Mouse (Mus musculus) cerebellum, adult 9-11 months (tissue): ENCODE results near the gene Ccdc177.

Source experiments
- DNase-seq: peaks from one replicate; pipeline ENCODE4 v3.0.0; 2022

Gene Ccdc177

DNA sequence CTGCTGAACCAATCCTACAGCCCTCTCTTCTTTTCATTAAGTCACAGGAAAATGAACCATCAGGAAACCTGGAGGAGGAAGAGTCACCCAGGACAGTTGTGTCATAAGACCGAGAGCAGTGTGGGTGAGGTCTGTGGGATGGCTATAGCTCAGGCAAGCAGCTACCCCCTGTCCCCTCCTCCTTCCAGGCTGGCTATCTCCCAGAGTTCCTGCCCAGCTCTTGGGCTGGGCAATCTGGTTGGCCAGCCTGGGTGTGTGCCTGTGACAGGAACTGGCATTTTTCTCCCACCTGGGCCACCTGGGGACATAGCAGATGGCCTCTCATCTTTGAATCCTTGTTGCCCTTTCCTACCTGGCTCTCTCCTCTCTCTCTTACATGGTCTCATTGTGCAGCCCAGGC lies 23.4 kb upstream of the Ccdc177 start:
- peak; percentile 97 for DNase-seq

DNA sequence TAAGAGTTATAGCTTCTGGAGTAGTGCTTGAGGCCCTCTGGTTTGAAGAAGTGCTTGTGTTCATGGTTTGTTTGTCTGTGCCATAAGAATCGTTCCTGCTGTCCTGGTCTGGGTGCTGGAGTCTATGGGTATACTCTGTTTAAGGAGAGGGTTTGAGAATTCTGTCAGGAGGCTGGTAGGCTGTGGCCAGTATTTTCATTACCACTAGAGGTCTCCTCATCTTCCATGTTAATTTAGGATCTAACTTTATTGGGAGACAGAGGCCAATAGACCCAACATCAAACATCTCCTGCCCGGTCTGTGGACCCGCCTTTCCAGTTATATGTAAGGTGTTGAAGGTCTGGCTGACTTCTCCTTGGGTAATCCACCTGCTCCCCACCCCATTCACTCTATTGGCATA lies 22.4 kb upstream of the Ccdc177 start:
- peak; percentile 49 for DNase-seq

DNA sequence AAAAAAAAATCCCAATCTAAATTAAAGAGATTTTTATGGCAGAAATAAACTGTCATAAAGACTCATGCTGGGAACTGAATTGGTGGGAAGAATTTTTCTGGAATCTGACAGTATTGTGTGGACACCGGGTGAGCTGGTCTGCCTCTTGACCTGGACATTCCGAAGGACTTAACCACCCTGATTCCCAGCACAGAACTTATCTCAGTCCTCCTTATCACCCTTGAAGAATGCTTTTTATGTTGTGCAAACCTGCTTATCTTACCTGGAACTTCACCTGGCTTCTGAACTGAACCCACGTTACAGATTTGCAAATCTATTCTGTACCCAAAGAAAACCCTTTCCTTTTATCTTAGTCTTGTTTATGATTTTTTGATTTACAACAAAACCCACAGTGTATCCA lies 21.7 kb upstream of the Ccdc177 start:
- no peak for DNase-seq

- no peak for DNase-seq
These were observed 19.3 kb upstream of the Ccdc177 start for GRCm38 (mm10) chr12:80779760-80780159.

DNA sequence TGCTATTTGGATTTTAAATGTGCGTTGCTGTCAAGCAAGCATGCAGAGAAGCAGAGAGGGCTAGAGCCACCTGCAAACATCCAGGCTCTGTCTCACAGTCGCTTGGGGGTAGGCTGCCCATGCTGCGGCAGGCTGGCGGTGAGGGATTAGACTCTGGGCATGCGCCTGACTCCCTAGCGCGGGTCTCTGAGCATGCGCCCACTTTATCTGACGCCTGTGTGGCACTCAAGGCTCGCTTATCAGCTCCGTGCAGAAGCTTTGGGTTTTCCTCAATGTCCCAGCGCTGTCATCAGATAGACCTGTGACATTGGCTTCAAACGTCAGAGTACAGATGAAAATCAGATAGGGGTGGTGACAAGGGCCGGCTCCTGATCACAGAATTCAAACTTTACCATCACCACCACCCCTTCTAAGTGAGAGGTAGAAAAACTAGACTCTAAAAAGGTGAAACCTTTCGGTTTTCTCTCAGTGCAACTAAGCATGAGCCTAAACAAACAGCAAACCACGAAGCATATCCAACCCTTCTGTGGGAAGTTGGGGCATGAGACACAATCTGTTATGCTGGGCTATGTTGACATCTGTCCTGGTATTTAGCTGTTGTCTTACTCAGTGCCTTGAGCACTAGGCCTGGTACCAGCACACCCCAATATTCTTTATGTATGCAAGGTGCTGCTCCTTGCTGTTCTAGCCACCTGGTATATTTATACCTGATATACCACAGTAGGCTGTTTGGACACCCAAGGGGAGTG lies 17.9 kb upstream of the Ccdc177 start:
- DNase-seq, result no peak

GRCm38 (mm10) chr12:80776046-80776634 lies 15.7 kb upstream of the Ccdc177 start:
- no peak for DNase-seq

- DNase-seq, result no peak
These were observed 14.3 kb upstream of the Ccdc177 start for GRCm38 (mm10) chr12:80774786-80775185.

GRCm38 (mm10) chr12:80769697-80770096 lies 9.2 kb upstream of the Ccdc177 start:
- DNase-seq, result peak; percentile 74

DNA sequence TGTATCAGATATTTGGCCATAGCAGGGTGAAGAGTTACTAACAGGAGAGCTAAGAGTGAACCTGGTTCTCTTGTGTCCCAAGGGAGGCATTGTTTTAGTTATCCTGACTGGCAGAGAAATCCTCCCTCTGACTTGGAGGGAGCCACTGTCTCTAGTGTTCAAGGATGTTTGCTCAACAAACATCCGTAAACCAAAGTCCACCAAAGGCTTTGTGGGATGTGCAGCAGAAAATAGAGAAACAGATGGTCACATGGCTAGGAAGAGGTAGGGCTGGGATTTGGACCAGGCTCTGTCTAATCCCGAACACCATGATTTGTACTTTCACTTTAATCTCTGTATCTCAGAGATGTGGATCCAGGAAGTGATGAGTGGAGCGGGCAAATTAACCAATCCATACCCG lies 3.6 kb upstream of the Ccdc177 start:
- DNase-seq, result no peak

DNA sequence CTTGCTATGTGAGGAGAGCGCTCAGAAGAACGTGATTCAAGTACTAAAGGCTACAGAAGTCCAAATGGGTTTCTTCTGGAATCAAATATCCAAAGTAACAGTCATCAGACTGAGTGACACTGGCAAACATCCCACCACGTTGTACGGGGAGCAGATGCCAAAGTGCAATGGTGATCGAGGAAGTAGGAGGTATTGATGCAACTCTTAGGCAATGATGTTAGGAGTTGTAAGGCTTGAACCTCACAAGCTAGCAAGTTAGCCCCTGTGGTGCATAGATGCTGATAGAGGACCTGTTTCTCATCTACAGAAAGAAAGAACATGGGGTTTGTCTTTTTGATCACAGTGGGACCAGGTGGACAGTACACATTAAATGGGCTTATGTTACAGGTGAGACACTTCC lies 2.5 kb upstream of the Ccdc177 start:
- DNase-seq, result no peak

- DNase-seq, result peak; percentile 53
These were observed 633 bp downstream of the Ccdc177 start for GRCm38 (mm10) chr12:80759713-80760395.

GRCm38 (mm10) chr12:80759387-80759712 lies 1.1 kb downstream of the Ccdc177 start:
- no peak for DNase-seq

DNA sequence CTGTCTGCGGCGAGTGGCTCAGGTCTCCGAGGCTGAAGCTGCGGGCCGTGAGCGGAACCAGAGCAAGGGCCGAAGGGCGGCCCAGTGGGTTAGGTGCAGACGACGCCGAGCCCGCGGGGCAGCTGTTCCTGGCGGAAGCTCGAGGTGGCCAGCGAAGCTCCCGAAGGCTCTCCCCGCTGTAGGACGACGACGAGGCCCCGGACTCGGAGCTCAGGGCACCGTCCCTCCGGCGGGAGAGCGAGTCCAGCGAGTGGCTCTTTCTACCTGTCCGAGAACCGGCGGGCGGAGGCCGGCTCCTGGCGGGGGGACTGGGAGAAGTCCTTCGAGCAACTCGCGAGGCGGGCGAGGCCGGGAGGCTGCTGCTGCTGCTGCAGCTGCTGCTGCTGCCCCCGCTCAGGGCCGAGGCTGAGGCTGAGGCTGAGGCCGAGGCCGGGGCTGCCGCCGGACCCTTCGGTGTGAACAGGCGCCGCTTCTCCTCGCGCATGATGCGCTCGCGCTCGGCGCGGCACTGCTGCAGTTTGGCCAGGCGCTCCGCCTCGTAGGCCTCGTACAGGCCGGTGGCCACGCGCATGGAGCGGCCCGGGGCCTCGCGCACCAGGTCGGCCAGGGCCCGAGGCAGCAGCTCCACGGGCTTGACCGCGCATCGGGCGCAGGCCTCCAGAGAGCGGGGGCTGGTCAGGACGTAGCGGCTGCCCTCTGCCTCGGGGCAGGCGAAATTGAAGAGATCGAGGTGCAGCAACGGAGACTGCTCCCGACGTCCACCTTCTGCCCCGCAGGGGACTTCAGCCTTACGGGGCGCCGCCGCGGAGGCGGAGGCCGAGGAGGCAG lies 1.7 kb downstream of the Ccdc177 start:
- peak; percentile 58 for DNase-seq

DNA sequence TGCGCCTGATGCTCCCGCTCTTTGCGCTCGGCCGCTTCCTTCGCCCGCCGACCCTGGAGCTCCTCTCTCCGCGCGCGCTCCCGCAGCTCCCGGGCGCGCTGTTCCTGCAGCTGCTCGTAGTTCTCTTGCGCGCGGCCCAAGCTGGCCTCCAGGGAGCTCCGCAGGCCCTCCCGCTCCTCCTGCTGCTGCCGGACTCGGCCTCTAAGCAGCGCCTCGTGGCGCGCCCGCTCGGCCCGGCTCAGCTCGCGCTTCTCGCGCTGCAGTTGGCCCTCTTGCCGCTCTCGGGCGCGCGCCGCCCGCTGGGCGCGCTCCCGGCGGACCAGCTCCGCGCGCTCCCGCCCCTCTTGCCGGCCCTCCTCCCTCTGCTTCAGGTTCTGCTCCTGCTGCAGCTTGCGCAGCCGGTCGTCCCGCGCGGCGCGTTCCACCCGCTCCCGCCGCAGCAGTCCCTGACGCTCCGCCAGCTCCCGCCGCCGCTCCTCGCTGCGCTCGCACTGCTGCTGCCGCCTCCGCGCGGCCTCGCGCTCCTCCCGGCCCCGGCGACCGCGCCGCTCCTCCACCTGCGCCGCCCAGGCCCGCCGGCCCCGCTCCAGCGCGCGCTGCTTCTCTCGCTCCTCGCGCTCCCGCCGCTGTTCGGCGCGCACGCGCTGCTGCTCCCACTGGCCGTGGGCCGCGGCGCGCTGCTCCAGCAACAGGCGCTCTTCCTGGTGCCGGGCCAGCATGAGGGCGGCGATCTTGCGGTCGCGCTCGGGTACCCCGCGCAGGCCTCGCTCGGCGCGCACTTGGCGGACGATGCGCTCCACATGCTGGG lies 2.5 kb downstream of the Ccdc177 start:
- peak; percentile 62 for DNase-seq

- DNase-seq, result no peak
These were observed 8.9 kb downstream of the Ccdc177 start for GRCm38 (mm10) chr12:80751556-80751955.

GRCm38 (mm10) chr12:80746031-80746813 lies 14.3 kb downstream of the Ccdc177 start:
- no peak for DNase-seq

GRCm38 (mm10) chr12:80744614-80745013 lies 15.9 kb downstream of the Ccdc177 start:
- no peak for DNase-seq

GRCm38 (mm10) chr12:80739482-80739881 lies 21.0 kb downstream of the Ccdc177 start:
- peak; percentile 23 for DNase-seq

GRCm38 (mm10) chr12:80737283-80737600 lies 23.2 kb downstream of the Ccdc177 start:
- no peak for DNase-seq

DNA sequence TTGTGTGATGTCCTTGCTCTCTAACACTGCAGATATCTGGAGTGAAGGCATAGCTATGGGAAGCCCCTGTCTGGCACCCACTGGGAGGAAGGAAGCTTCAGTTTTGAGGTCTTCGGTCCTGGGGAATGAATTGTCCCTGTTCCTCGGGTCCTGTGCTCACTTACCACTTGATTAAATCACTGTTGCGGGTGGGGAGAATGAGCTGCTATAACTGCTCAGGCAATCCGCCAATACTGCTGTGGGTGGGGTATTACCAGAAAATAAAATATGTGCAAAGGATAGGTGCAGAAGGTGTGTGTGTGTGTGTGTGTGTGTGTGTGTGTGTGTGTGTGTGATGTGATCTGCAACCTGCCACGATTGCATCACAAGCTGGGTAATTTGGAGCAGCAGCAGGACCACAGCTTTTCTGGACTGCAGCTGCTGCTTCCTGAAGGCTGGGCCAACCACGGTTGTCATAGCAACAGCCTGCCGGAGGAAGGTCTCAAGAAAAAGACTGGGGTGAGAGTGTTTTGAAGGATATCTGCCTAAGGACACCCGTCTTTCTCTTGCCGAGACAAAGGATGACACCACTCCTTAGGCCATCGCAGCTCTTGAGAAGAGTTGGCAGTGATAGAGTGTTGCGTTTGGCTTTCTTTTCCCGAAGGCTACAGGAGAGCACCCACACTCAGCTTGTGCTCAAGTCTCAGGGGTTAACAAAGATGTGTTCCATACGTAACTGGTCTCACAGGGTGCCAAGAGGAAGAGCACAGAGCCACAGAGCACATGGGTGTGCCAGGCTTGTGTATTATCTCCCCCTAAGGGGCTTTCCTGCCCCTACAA lies 23.8 kb downstream of the Ccdc177 start:
- DNase-seq, result peak; percentile 45
